Mouse (Mus musculus) spleen, postnatal 36 days (tissue): ENCODE measurements around the gene Gm9945.

Experiments used
- DNase-seq, 2 experiments: peaks; one replicate each; pipeline ENCODE4 v3.0.0; 2022; ENCODE audit warnings: low spot score in 2 of 2, mixed read lengths in 1 of 2

The Gm9945 gene

DNA sequence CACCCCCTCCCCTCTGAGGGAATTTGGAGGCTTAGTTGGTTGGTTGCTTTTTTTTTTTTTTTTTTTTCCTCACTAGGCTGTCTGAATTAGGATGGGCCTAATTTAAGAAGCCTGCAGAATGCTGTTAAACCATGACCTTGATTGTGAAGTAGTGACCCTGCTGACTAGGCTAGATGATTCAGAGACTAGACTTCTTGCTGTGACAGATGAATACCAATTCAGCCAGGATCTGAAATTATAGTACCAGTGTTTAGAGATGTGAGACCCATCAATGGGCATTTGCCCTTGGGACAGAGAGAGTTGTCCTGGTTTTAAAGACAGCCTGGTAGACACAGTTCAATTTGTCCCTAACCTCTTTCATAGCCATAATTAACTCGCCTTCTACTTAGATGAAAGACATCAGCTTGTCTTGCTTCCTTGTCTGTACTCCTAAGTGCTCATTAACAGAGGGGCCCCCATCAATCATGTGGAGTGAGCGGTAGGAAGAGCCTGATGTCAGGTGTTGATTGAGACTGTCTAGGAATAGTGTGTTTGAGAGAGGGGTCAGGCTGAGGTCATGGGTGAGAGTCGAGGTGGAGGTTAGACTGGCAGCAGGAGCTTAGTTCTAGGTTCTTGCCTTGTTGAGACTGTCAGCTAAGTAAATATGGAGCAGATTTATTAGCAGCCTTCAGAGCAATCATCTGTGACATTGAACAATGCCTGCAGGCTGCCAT is 13.4 kb downstream of the Gm9945 start:
- no peak for DNase-seq

DNA sequence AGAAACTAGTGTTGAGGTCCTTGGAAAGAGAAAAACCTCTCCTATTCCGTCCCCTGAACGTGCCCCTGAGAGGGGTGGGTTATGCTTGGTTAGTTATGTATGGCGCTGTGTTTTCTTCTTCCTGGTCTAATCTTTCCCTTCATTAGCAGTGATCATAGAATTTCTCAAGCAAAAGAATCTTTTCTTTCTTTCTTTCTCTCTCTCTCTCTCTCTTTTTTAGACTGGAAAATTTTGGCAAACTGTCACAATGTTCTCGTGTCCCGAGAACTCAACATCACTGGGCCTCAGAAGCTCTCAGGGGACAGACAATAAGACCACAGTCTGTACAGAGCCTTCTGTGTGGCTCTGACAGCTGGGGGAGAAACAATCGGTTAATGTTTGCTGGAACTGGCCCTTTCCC is 15.5 kb downstream of the Gm9945 start:
- no peak for DNase-seq

DNA sequence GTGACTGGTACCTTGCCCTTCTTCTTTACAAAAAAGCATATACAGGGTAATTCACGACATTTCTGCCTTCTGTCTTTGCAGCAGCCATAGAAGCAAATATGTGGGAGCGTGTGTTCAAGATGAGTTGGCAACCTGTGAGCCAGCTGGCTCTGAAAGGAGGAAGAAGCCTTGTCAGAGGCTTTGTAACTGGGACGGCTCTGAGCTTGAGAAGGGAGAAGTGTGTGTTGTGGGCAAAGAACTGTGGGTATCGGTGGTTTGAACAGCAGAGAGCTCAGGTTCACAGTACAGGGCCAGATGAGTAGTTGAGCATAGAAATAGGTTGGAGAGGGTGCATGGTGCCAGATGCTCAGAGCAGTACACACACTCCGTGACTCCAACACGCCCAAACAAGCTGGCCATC is 17.0 kb downstream of the Gm9945 start:
- DNase-seq: peak in 1 of 2 experiments; percentile 5

DNA sequence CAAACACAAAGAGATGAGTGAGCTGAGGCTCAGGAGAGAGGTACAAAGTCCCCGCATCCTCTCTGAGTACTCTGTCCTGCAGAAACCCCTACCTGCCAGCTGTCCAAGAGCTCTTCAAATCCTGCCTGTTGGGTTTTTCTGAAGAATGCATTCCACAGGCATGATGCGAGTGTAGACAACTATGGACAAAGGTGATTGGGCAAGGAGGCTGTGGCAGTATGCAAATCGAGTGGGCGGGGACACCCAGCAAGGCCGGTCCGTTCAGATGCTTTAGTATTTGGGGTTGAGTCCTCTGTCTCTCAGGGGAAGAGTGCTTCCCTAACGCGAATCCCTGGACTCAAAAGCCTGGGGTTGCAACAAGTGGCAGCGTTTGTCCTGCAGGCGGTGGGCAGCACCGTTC is 20.6 kb downstream of the Gm9945 start:
- no peak for DNase-seq

DNA sequence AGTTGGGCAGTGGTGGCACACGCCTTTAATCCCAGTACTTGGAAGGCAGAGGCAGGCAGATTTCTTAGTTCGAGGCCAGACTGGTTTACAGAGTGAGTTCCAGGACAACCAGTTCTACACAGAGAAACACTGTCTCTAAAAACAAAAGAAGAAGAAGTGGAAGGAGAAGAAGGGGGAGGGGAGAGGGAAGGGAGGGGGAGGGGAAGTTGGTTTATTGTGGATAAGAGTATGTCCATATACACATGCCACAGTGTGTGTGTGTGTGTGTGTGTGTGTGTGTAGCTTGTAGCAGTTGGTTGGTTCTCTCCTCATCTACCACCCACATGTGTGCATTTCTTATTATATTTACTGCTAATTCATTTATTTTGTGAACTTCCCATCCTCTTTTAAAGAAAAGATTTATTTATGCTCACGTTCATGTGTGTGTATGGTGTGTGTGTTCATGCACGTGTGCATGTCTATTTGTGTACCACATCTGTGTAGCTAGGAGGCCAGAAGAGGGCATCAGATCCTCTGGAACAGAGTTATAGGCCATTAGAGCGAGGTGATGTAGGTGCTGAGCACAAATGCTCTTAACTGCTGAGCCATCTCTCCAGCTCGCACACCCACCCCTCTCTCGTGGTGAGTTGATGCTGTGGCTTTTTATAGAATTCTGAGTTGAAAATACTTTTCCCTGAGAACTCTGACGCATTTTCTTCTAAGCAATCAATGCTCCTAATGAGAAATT is 22.2 kb downstream of the Gm9945 start:
- DNase-seq: no peak

DNA sequence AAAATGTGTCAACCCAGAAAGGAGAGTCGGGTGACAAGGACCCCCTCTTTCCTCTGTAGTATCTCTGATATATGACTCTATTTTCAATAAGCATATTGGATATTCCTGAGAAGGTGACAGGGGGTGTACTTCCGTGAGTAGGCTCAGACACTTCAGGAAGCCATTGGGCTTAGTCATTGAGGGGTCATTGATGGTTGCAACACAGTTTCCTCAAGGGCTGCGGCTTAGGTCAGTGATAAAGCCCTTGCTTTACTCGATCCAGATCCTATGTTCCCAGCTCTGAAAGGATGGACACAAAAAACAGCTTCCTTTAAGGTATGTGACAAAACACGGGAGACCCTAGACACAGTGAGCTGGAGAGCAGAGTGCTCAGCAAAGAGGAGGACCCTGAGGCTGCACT is 23.8 kb downstream of the Gm9945 start:
- DNase-seq: no peak

DNA sequence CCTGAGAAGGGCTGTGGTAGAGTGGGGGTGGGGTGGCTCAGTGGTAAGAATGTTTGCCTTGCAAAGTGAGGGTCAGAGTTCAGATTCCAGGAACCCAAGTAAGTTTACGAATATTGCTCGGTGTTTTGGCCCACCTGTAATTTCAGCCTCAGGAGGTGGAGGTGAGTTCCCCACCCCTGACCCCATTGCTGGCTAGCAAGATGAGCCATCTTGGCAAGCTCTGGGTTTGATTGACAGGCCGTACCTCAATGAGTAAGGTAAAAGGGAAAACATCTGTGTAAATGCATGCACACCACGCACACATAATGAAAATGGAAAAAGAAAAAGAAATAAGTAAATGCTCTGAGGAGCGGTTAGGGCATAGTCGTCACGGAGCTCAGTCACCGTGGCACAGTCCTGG is 24.4 kb downstream of the Gm9945 start:
- no peak for DNase-seq

DNA sequence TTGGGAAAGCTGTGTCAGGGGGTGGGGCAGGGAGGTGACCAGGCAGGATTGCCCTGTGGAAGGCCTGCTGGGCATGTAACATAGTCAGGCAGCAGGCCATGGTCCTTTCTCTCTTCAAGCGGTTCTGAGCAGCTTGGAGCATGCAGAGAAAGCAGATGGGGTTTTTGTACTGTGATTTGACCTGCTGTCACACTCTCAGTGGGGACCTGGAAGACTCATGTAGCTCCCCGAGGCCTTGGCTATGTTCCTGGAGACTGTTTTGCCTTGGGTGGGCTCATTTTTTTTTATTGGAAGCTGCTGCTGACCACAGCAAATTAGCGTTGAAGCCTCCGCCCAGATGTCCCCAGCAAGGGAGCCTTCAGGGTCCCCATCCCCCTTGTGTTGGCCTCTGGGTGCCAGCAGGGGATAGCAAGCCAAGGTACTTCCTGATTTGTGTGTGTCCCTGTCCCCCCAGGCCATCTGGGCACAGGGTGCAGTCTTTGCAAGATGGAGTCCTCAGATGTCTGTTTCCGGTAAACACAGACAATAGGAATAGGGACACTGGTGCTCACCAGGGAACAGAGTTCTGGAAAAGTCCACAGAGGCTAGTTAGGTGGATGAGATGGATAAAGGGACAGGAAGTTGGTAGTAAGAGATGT is 25.2 kb downstream of the Gm9945 start:
- no peak for DNase-seq

DNA sequence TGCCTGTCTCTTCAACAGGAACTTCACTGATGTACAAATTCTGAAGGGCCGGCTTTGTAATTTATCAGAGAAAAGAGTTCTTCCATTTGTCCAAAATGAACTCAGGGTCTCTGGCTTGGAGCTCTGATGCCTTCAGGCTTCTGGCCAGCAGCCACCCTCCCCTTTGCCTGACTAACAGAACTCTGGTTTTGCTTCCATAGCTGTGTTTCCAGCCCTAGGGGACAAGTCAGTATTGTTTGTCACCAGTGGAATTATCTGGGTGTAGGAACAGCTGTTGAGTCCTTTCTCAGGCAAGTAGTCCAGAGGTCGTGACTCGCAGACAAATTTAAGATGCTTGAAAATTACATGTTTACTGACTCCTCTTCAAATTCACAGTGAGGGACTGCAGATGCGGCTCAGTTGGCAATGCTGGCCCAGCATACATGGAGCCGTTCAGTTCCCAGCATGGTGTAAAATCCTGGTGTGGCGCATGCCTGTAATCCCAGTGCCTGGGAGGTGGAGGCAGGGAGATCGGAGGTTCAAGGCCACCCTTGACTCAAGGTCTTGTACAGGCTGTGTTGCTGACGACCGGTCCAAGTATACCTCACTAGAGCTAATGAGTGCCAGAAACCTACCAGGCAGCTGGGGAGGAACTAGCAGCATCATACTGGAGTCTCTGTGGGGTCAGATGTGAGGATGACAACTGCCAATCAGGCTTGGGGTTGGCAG is 27.3 kb downstream of the Gm9945 start:
- DNase-seq: no peak

DNA sequence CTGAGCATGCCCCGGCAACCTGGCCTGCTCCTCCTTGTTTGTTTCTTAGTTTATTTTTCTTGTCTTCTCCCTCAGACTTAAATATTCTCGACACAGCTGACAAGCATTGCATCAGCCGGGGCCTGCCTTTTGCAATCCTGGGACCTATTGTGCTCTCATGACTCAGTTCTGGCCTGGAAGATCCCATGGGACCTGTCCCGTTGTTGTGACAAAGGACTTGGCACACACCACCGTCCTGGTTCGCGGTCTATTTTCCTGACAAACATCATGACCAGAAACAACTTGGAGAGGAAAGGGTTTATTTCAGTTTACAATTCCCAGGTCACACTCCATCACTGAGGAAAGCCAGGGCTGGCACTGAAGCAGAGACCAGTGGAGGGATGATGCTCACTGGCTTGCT is 28.2 kb downstream of the Gm9945 start:
- no peak for DNase-seq

DNA sequence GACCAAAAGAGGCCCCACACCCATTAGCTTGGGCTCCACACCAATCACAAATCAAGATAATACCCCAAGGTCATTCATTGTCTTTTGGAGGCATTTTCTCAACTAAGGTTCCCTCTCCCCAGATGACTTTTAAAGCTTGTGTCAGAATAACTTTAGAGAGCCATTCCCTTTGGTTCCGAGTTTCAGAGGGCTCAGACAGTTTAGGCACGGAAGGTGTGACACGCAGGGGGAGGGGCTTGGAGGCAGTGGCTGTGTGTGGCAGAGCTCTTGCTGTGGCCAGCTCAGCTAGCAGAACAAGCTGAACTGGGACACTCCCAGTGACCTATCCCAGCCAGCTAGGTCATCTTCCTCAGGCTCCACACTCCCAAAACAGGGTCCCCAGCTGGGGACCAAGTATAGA is 28.6 kb downstream of the Gm9945 start:
- DNase-seq: no peak

DNA sequence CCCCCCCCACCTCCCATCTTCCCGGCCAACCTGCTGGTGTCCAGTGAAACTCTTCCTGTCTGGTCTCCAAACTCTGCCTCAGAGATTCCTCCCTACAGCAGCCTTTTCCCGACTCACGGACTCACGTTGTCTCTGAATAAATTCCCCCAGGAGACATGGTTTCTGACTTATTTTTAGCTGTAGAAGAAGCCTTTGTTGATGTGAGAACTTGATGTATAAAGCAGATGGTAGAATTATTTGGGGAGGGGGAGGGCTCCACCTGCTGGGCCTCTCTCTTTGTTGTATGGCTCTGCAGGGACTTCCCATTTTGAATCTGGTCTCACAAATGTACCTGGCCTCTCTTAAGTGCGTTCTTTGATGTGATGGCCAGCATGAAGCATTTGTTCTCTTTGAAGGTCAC is 30.4 kb downstream of the Gm9945 start:
- DNase-seq: no peak

DNA sequence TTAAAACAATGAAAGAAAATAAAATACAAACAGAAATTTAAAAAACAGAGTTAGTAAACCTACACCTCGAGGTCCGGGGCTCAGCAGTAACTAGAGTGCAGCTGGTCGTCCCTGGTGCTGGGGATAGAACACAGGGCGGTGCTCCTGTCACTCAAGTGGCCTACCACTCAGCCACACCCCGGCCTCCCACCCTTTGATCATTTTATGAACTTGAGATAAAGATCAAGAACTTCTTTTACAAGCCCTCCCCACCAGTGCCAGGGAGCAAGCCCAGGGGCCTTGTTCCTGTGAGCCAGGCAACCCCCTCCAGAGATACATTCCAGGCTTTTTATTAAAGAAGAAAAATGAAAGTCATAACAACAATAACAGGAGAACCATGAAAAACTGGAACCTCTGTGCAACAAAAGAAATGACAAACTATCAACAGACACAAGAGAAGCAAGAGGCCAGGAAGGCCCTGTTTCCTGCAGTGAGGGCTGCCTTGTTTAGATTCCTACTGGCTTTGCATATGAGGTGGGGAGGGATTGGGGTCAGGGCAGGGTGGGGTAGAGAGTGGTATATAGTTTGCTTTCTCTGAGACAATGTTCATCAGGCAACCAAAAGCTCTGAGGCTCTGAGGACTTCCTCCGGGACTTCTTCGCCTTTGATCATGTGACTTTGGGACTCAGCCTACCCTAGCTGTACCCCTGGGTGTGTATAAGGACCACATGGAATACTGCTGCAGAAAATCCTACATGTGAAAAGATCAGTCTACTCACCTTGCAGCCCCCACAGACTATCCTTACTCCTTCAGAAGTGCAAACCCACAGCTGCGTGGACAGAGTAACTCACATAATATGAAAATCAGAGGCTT is 37.0 kb downstream of the Gm9945 start:
- DNase-seq: peak in 1 of 2 experiments; percentile 20

DNA sequence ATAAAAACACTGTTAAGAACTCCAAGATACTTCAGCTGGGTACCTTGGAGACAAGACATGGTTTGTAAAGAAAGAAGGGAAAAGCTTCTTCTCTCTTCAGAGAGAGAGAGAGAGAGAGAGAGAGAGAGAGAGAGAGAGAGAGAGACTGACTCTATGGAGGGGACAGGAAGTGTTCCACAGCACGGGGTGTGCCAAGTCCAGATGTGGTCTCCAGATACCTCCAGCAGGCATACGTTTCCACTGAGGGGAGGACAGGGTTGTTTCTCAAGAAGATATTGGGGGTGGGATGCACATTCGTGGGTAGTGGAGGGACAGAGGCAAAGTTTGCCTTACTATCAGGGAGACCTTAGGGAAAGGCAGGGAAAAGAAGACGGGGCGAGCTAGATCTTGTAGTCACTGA is 38.8 kb downstream of the Gm9945 start:
- peak in 1 of 2 experiments; percentile 18 for DNase-seq

DNA sequence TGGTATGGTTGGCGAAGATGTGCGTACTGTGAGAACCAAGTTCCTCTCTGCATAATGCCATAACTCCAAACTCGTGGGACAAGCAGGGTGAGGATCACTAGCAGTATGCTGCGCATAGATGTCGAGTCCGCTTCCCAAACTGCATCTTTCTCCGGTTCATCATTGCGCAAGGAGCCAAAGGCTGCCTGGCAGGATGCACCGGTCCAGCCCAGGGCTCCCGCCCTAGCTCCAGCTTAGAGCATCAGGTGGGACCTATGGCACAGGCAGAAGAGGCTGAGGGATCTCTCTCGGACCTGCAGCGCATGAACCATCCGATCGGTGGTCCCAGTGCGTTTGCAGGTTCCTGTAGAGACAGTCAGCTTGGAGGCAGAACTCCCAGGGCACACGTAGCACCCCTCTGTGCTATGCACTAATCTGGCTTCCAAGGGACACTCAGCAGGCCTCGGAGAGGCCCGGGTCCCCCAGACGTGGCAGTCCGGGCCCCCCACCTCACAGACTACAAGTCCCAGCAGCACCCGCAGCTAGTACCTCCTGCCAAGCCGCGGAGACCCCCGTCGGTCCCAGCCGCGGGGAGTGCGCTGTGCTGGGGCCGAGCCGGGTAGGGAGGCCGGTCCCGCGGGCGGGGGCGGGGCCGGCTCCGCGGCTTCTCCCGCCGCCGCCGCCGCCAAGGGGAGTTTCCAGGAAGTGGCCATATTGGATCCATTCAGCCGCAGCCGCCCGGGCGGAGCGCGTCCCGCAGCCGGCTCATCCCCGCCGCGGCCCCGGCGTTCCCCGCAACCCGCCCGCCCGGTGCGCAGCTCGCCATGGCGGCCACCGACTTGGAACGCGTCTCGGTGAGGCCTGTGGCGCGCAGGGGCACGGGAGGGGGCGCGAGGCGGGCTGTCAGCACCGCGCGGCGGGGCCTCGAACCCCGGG is 39.5 kb downstream of the Gm9945 start, which contains the start of gene Sept8:
Gene Sept8, plus strand, starts transcription at position 51 of the 915 bp plus-strand sequence.
- peak; percentile 18 to 38 for DNase-seq

DNA sequence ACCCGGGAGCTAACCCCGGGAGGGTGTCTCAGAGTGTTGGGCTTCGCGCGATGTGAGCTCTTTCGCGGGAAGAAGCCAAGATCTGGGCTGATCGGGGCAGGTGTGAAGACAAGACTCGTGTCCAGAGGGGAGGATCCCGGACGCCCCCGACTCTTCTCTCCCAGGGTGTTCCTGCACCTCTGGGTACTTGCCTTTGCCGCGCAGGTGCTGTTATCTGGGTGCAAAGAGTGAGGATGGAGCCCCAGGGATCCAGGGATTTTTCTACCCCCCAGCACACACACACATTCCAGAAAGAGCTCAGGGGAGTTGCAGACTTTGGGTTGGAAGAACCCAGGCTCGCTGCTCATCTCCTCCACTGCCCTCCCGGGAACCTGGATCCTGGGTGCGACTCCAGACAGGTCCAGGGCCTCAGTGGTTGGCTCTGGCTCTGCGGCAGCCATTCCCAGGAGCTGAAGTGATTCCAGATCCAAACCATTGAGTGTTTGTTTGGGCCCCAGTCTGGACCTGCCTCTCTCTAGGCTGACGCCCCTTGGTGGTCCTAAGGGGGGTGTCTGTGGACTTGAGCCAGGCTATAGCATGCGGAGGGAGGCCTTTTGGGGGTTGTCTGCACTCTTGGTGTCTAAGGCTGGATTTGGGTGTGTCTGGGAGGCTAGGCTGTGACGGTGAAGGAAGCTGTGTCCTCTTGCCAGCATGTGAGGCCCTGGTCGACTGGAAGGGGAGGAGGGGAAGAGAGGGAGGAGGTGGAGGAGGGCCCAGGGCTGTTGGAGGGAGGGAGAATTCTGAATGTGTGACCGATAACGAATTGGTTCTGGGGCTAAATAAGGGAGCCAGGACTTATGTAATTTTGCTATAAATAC is 40.4 kb downstream of the Gm9945 start:
- DNase-seq: peak; percentile 45 to 63

DNA sequence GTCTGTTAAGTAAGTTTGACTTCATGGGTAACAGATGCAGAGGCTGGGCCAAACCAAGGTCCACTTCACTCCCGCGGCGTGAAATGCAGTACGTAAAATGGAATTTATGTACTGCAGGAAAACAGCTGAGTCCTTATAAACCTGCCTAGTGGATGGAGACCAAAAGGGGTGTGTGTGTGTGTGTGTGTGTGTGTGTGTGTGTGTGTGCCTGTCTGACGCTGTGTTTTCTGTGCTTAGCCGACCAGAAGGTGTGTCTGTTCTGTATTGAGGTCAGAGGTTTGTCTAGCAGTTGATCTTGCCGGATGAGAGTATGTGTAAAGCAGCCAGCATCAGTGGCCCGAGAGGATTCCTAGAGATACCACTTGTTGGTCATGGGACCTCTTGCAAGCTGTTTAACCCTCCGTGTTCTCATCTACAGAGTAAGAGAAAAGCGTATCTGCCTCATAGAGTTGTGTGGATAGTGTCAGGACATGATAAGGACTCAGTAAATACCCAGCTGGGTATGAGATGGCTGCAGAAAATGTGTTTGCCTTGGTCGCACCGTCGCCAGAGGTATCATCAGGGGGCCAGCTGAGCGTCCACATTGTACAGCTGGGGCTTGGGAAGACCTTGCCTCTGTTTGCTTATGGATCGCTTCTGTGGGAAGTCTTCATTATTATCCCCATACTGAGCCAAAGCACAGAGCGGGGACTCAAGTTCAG is 41.3 kb downstream of the Gm9945 start:
- DNase-seq: no peak

DNA sequence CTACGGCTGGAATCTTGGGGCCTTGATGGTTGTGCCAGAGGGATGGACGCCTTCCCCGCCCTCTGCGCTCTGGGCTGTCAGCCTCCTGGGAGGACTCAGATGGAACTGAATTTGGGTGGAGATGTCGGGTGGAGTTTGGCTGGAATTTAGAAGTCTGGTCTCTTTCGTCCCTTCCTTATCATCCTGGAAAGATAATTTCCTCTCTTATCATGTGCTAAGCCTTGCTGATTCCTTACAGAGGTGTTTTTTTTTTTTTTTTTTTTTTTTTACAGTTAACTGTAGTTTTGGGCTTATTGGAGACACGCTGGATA is 41.8 kb downstream of the Gm9945 start:
- DNase-seq: no peak

DNA sequence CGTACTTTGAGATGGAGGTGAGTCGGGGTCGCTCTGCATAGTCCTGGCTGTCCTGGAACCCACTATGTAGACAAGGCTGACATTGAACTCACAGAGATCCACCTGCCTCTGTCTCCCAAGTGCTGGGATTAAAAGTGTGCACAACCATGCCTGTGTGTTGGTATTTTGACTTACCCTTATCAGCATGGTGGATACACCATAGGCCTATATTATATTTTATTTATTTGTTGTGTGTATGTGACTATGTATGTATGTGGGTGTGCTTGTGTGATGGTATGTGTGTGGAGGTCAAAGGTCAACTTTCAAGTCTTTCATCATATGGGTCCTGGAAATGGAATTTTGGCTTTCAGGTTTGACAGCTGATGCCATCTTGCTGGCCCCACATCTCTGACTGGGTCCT is 42.4 kb downstream of the Gm9945 start:
- DNase-seq: no peak
